ENCODE assay signal across 7 mouse cellular contexts in genomic region chr19:16435531-16436231, GRCm38 (mm10). TPM values are rescaled to one million over a fixed set of nuclear protein-coding genes. Genes with fewer than 3 reads are reported as not detected.
DNase-seq lines count a peak whose midpoint lies in the region; ATAC-seq lines count a peak whose summit lies in the region.

Gene Gna14 (plus strand): TSS chr19:16435762.

- ATAC-seq in common myeloid progenitor, adult 5-6 weeks (replicated peaks; ENCODE audit: low read depth, poor library complexity, severe bottlenecking), result peak; percentile 78
- peak; percentile 74 for ATAC-seq in limb, embryonic 13.5 days (ENCODE audit: low FRiP score, low read depth)
- ATAC-seq in midbrain, embryonic 13.5 days, result peak; percentile 66

- WGBS in limb, embryonic 13.5 days, result under 1% methylated on average over 27 of the region's 27 CpGs
- WGBS in midbrain, embryonic 13.5 days, result under 1% methylated on average over 27 of the region's 27 CpGs

- peaks cover 29% of the 10 kb centered on the region for H3K4me1 ChIP-seq in limb, embryonic 13.5 days
- peaks cover 25% of the 10 kb centered on the region for H3K4me1 ChIP-seq in midbrain, embryonic 13.5 days (replicated peaks)

- peaks cover 60% of the 10 kb centered on the region for H3K27me3 ChIP-seq in limb, embryonic 13.5 days
- H3K27me3 ChIP-seq in midbrain, embryonic 13.5 days, result peaks cover 49% of the 10 kb centered on the region

- no peaks in the 10 kb centered on the region for H3K36me3 ChIP-seq in limb, embryonic 13.5 days
- no peaks in the 10 kb centered on the region for H3K36me3 ChIP-seq in midbrain, embryonic 13.5 days

- H3K9me3 ChIP-seq in limb, embryonic 13.5 days, result no peaks in the 10 kb centered on the region
- H3K9me3 ChIP-seq in midbrain, embryonic 13.5 days, result no peaks in the 10 kb centered on the region

- peak; percentile 82 for DNase-seq in adrenal gland, postnatal 10 days
- DNase-seq in gastrocnemius, postnatal 10 days, result peak; percentile 63
- DNase-seq in induced T-regulatory cell, adult 2 months (ENCODE audit: low read depth), result peak; percentile 74
- peak; percentile 37 to 68 for DNase-seq in spleen, adult 18-20 months

- no peak within 1 kb of the TSS; the same call in 1 of the 2 replicates for H3K27ac ChIP-seq in limb, embryonic 13.5 days
- no peak within 1 kb of the TSS for H3K27ac ChIP-seq in midbrain, embryonic 13.5 days

- peak within 1 kb of the TSS; percentile 85 for H3K4me2 ChIP-seq in limb, embryonic 13.5 days (replicated peaks)
- peak within 1 kb of the TSS; percentile 70 for H3K4me2 ChIP-seq in midbrain, embryonic 13.5 days (replicated peaks)

- peak within 1 kb of the TSS; percentile 46 for H3K4me3 ChIP-seq in limb, embryonic 13.5 days
- peak within 1 kb of the TSS; percentile 44 for H3K4me3 ChIP-seq in midbrain, embryonic 13.5 days (replicated peaks)

- peak within 1 kb of the TSS; percentile 61 for H3K9ac ChIP-seq in limb, embryonic 13.5 days
- H3K9ac ChIP-seq in midbrain, embryonic 13.5 days (replicated peaks), result peak within 1 kb of the TSS; percentile 41; the same call in 1 of the 2 replicates

RNA-seq across cellular contexts. Expression of gene Gna14, which starts in this region (rescaled TPM):
- 10 to 100 TPM; 17.6 to 29.1 TPM for total RNA-seq in adrenal gland, postnatal 10 days (2021)
- 7.3 and 9.6 TPM in 2 replicates for total RNA-seq in common myeloid progenitor, adult 5-6 weeks (2017)
- total RNA-seq in gastrocnemius, postnatal 10 days (2021), result 1 to 10 TPM in 1 of 2 experiments, under 1 TPM in 1; 0.84 to 1.1 TPM
- 1.5 and 2.1 TPM in 2 replicates for polyA plus RNA-seq in limb, embryonic 13.5 days (2015; fragmentation: Nextera tagmentation; extraction: Ambion mirVana)
- polyA plus RNA-seq in midbrain, embryonic 13.5 days (2015; fragmentation: Nextera tagmentation; extraction: Ambion mirVana), result 0.28 and 0.51 TPM in 2 replicates

Comparison
In these comparisons a context has a peak if more than half of its experiments do, and no peak if none do; other contexts are left out.
1. Peak in ATAC-seq, H3K4me3 ChIP-seq, H3K9ac ChIP-seq and H3K4me2 ChIP-seq in midbrain, embryonic 13.5 days; RNA of the gene not detected or under 1 TPM.